ENCODE assay signal across 28 mouse cellular contexts in genomic region chr3:145876120-145876519, GRCm38 (mm10). TPM values are rescaled to one million over a fixed set of nuclear protein-coding genes. Genes with fewer than 3 reads are reported as not detected.
DNase-seq lines count a peak whose midpoint lies in the region; ATAC-seq and TF ChIP-seq lines count a peak whose summit lies in the region.
"Had no signal": no experiment of that assay in that cellular context is flagged by ENCODE, and none has a peak within 500 bp of the region (broad histone marks: within the 10 kb centered on the region; RNA-seq: fewer than 3 reads in every experiment).

No protein-coding gene starts in this region.

- 0 out of 2 replicates have a peak, but pooled peaks have one; percentile 29 for ATAC-seq in common myeloid progenitor, adult 5-6 weeks (replicated peaks; ENCODE audit: low read depth, poor library complexity, severe bottlenecking)
- no peak for ATAC-seq in liver, embryonic 11.5 days (replicated peaks; ENCODE audit: low FRiP score)
- ATAC-seq: CD4-positive, CD25-positive, alpha-beta regulatory T cell, adult 4 months; forebrain, postnatal 0 days; intestine, embryonic 16.5 days; midbrain, embryonic 16.5 days had no signal

- H3K27me3 ChIP-seq in CH12.LX (replicated peaks) = no peaks in the 10 kb centered on the region
- no peaks in the 10 kb centered on the region for H3K27me3 ChIP-seq in liver, embryonic 11.5 days (replicated peaks; ENCODE audit: control insufficient read depth, insufficient read depth, low read length)
- H3K27me3 ChIP-seq: forebrain, embryonic 12.5 days; hindbrain, embryonic 12.5 days; liver, embryonic 13.5 days; neural tube, embryonic 12.5 days had no signal

- no peak for TF ChIP-seq RAD21 in CH12.LX (IDR thresholded peaks at IDR 0.05; ENCODE audit: low read depth, low read length)

- no peak overlapping the region for H3K9ac ChIP-seq in CH12.LX (ENCODE audit: insufficient read depth, low read depth)
- no peak overlapping the region for H3K9ac ChIP-seq in liver, embryonic 11.5 days (ENCODE audit: low read depth, low read length)
- H3K9ac ChIP-seq: forebrain, embryonic 12.5 days; forebrain, postnatal 0 days; hindbrain, embryonic 12.5 days; liver, embryonic 13.5 days; neural tube, embryonic 12.5 days had no signal

- DNase-seq in 3T3-L1 (ENCODE audit: low read depth, low spot score) (peak; percentile 97), CH12.LX (ENCODE audit: extremely low read depth) (peak; percentile 12), NIH3T3 (ENCODE audit: low read depth) (peak; percentile 77)
- no peak for DNase-seq in liver, embryonic 11.5 days (ENCODE audit: low spot score)
- DNase-seq in kidney, adult 11 months = no peak
- no peak for DNase-seq in B cell, adult 2 months
- DNase-seq in gastrocnemius, postnatal 36 days = no peak
- DNase-seq: adrenal gland, postnatal 14 days; cerebellum, adult 11-12 months; cerebellum, postnatal 10 days; forebrain, postnatal 0 days; heart, postnatal 14 days; kidney, postnatal 25 days; left cerebral cortex, postnatal 4 days; liver, embryonic 13.5 days; lung, adult 18-20 months; lung, postnatal 10 days; right cerebral cortex, adult 18-20 months; thymus, adult 2 months; thymus, postnatal 4 days had no signal

- no peak for TF ChIP-seq POLR2A in CH12.LX (IDR thresholded peaks at IDR 0.05; ENCODE audit: low read depth, low read length)

- H3K4me2 ChIP-seq in CH12.LX (ENCODE audit: insufficient read depth, low read depth, poor library complexity, severe bottlenecking) = no peak overlapping the region
- H3K4me2 ChIP-seq in liver, embryonic 11.5 days = no peak overlapping the region
- H3K4me2 ChIP-seq: forebrain, embryonic 12.5 days; hindbrain, embryonic 12.5 days; liver, embryonic 13.5 days; midbrain, embryonic 11.5 days; neural tube, embryonic 12.5 days had no signal

- no peaks in the 10 kb centered on the region for H3K9me3 ChIP-seq in CH12.LX (replicated peaks; ENCODE audit: low read length)
- H3K9me3 ChIP-seq in liver, embryonic 11.5 days (ENCODE audit: control insufficient read depth, low read length) = no peaks in the 10 kb centered on the region
- H3K9me3 ChIP-seq: forebrain, embryonic 12.5 days; hindbrain, embryonic 12.5 days; liver, embryonic 13.5 days; neural tube, embryonic 12.5 days had no signal

- H3K27ac ChIP-seq in CH12.LX (ENCODE audit: insufficient read depth, low read depth) = no peak overlapping the region
- H3K27ac ChIP-seq in liver, embryonic 11.5 days (ENCODE audit: low read depth, low read length) = no peak overlapping the region
- H3K27ac ChIP-seq: forebrain, embryonic 12.5 days; hindbrain, embryonic 12.5 days; liver, embryonic 13.5 days; neural tube, embryonic 12.5 days had no signal

- dilution Hi-C loops in CH12.LX (cut with MboI; ENCODE audit: extremely low pct_ligation_motif_present, extremely low pct_unique_long_range_greater_than_20kb, low sequenced_read_pairs) = no loop called here

- intact Hi-C loops in gastrocnemius, postnatal 36 days (cut with DNase I) = no loop called here

- WGBS in liver, embryonic 11.5 days = 69% methylated on average over 11 of the region's 11 CpGs

- TF ChIP-seq CTCF in CH12.LX (conservative IDR thresholded peaks at IDR 0.05 in 1 of 2, IDR thresholded peaks at IDR 0.05 in 1 of 2; ENCODE audit: low read depth in 2 of 2, low read length in 2 of 2) = no peak

- peaks cover 0 to 7% of the 10 kb centered on the region in 2 experiments; a peak in 2 of 4 replicates for H3K4me1 ChIP-seq in CH12.LX (ENCODE audit: control insufficient read depth in 1 of 2, insufficient read depth in 2 of 2)
- no peaks in the 10 kb centered on the region for H3K4me1 ChIP-seq in liver, embryonic 11.5 days (replicated peaks; ENCODE audit: control insufficient read depth, insufficient read depth, low read length)
- H3K4me1 ChIP-seq: forebrain, embryonic 12.5 days; hindbrain, embryonic 12.5 days; liver, embryonic 13.5 days; neural tube, embryonic 12.5 days had no signal

- H3K36me3 ChIP-seq in CH12.LX (replicated peaks in 1 of 2; ENCODE audit: control insufficient read depth in 1 of 2, insufficient read depth in 1 of 2, low read length in 1 of 2) = no peaks in the 10 kb centered on the region
- H3K36me3 ChIP-seq in liver, embryonic 11.5 days (ENCODE audit: control insufficient read depth, insufficient read depth, low read length) = no peaks in the 10 kb centered on the region
- H3K36me3 ChIP-seq: forebrain, embryonic 12.5 days; hindbrain, embryonic 12.5 days; liver, embryonic 13.5 days; neural tube, embryonic 12.5 days had no signal

- in situ Hi-C loops in CH12.LX (cut with MboI; ENCODE audit: low pct_ligation_motif_present, low pct_unique_long_range_greater_than_20kb, low sequenced_read_pairs) = no loop called here

- no peak overlapping the region for H3K4me3 ChIP-seq in CH12.LX (replicated peaks in 1 of 3; ENCODE audit: low read depth in 2 of 3, low read length in 2 of 3, poor library complexity in 1 of 3)
- no peak overlapping the region for H3K4me3 ChIP-seq in liver, embryonic 11.5 days (ENCODE audit: low read depth, low read length)
- H3K4me3 ChIP-seq: forebrain, embryonic 12.5 days; hindbrain, embryonic 12.5 days; liver, embryonic 13.5 days; neural tube, embryonic 12.5 days had no signal

- no peak for TF ChIP-seq EP300 in CH12.LX (IDR thresholded peaks at IDR 0.05; ENCODE audit: low read length)

- no peaks in the 10 kb centered on the region for H3K79me2 ChIP-seq in CH12.LX (replicated peaks; ENCODE audit: control insufficient read depth, extremely low read depth, insufficient read depth, poor library complexity, severe bottlenecking)

TF ChIP-seq in CH12.LX, 34 proteins besides CTCF, POLR2A, EP300 and RAD21:
- TF ChIP-seq SMC3 (IDR thresholded peaks at IDR 0.05; ENCODE audit: low read depth, low read length) (no peak), KAT2A (IDR thresholded peaks at IDR 0.05; ENCODE audit: insufficient replicate concordance, low read length) (no peak)

RNA-seq across cellular contexts. Expression of gene Bcl10, which starts 46.5 kb away (rescaled TPM):
- total RNA-seq in CH12.LX (2012; rRNA removed) = 68.8 and 73.6 TPM in 2 replicates
- total RNA-seq in CH12.LX (2014; rRNA removed) = 166 and 177 TPM in 2 replicates
- polyA plus RNA-seq in CH12.LX (2012; ENCODE audit: insufficient read length, low read depth) = 79.0 and 103 TPM in 2 replicates
- total RNA-seq in common myeloid progenitor, adult 5-6 weeks (2017) = 50.3 and 52.5 TPM in 2 replicates
- polyA plus RNA-seq in liver, embryonic 11.5 days (2014; fragmentation: Nextera tagmentation; extraction: Ambion mirVana) = 36.5 and 39.1 TPM in 2 replicates
- 10 to 100 TPM in 1 of 2 experiments, 1 to 10 TPM in 1; 8.5 to 10.0 TPM for total RNA-seq in gastrocnemius, postnatal 36 days (2021)

Comparison
In these comparisons a context has a peak if more than half of its experiments do, and no peak if none do; other contexts are left out.
1. DNase-seq: peak in 3T3-L1 (single experiment), CH12.LX (single experiment) and NIH3T3 (single experiment); none in liver, embryonic 11.5 days (single experiment), kidney, adult 11 months (single experiment), B cell, adult 2 months (0 of 2) and gastrocnemius, postnatal 36 days (0 of 2).